Mouse (Mus musculus) neural tube, embryonic 14.5 days (tissue): Measurements from ENCODE around the gene Tvp23b. TPM values are rescaled to one million over a fixed set of nuclear protein-coding genes. Genes with fewer than 3 reads are reported as not detected.

Source experiments
- polyA plus RNA-seq: library from polyadenylated mRNA; unstranded; fragments of >200 nt; fragmentation: Nextera tagmentation; extraction: Ambion mirVana; gene quantifications from 2 replicates; pipeline ENCODE4 v1.2.1, GENCODE M21; 2014

Gene Tvp23b
- polyA plus RNA-seq, 1 experiment from 2014 or later, result 45.3 TPM

Other genes with a start within 250 kb of the Tvp23b start
- gene Lrrc75a, start 230.9 kb upstream of the Tvp23b start, polyA plus RNA-seq, result 10.1 and 10.5 TPM in 2 replicates
- 25.9 and 27.4 TPM in 2 replicates for gene Mmgt2, start 230.8 kb upstream of the Tvp23b start, polyA plus RNA-seq
- gene Zfp287, start 147.6 kb upstream of the Tvp23b start, polyA plus RNA-seq, result 24.7 and 25.3 TPM in 2 replicates
- not detected in 2 replicates for gene Gm10428, start 126.4 kb upstream of the Tvp23b start, polyA plus RNA-seq
- 30.8 and 33.8 TPM in 2 replicates for gene Zfp286, start 90.0 kb upstream of the Tvp23b start, polyA plus RNA-seq
- gene Trim16, start 59.2 kb upstream of the Tvp23b start, polyA plus RNA-seq, result 9.5 and 10.1 TPM in 2 replicates
- 0.16 and 0.19 TPM in 2 replicates for gene Fbxw10, start 32.4 kb upstream of the Tvp23b start, polyA plus RNA-seq
- not detected in 2 replicates for gene Cdrt4, start 71.7 kb downstream of the Tvp23b start, polyA plus RNA-seq
- gene Tekt3, start 182.2 kb downstream of the Tvp23b start, polyA plus RNA-seq, result not detected in 2 replicates
- 12.5 and 44.6 TPM in 2 replicates for gene Pmp22, start 249.5 kb downstream of the Tvp23b start, polyA plus RNA-seq